Mouse (Mus musculus) kidney, adult 2 months (tissue): ENCODE measurements around the gene Car1.

Source experiments
- CTCF ChIP-seq: fragments of 200-500 bp; conservative IDR thresholded peaks from 2 replicates; pipeline ENCODE4 v1.5.1; 2011; ENCODE audit warnings: low read depth, mild to moderate bottlenecking, control low read depth, low read length, moderate library complexity, mixed read lengths; ENCODE audit not compliant: insufficient read depth, insufficient read length
- POLR2A ChIP-seq: fragments of 200-500 bp; IDR thresholded peaks from one replicate; pipeline ENCODE4 v1.6.1; 2011; ENCODE audit warnings: low read depth, low read length, control low read depth

DNA sequence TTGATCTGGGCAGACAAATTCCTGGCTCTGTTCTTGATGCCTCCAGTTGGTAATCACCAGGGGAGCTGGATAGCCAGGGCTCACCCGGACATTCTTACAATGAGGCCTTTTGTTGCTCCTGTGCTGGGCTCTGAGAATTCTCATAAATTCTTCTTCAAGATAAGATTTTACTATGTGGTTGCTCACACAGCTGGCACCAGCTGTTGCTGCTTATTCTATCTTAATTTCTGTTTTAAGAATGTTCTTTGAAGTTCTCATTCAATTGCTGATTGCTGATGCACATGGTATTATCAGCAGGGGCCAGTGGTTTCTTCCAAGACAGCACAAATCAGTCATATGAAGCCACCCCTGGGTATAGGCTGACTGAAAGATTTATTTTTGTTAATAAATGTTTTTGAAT, 21.0 kb downstream of the Car1 start:
- TF ChIP-seq CTCF, result no peak
- TF ChIP-seq POLR2A, result no peak
